Mouse (Mus musculus) lung, postnatal 0 days (tissue): ENCODE measurements around the gene Efna2.

Experiments used
- CTCF ChIP-seq: IDR thresholded peaks from 2 replicates; pipeline ENCODE4 v1.5.1; 2016; ENCODE audit warnings: antibody characterized with exemption, mild to moderate bottlenecking
- EP300 ChIP-seq: IDR thresholded peaks from 2 replicates; pipeline ENCODE4 v1.6.1; 2016; ENCODE audit warnings: antibody characterized with exemption, mild to moderate bottlenecking, control low read depth

GRCm38 (mm10) chr10:80189999-80190398 is 10.7 kb downstream of the Efna2 start:
- TF ChIP-seq CTCF (no peak), EP300 (no peak)
